ENCODE assay signal across 25 mouse cellular contexts in genomic region chr4:124639715-124640114, GRCm38 (mm10). TPM values are rescaled to one million over a fixed set of nuclear protein-coding genes. Genes with fewer than 3 reads are reported as not detected.
DNase-seq lines count a peak whose midpoint lies in the region; ATAC-seq and TF ChIP-seq lines count a peak whose summit lies in the region.
"Had no signal": no experiment of that assay in that cellular context is flagged by ENCODE, and none has a peak within 500 bp of the region (broad histone marks: within the 10 kb centered on the region; RNA-seq: fewer than 3 reads in every experiment).

No protein-coding gene starts in this region.

- 0 out of 2 replicates have a peak overlapping the region, but pooled peaks have one; percentile 1 for H3K4me2 ChIP-seq in forebrain, embryonic 12.5 days
- no peak overlapping the region for H3K4me2 ChIP-seq in forebrain, embryonic 11.5 days (ENCODE audit: low read depth, low read length, severe bottlenecking)
- peak overlapping the region; percentile 53 for H3K4me2 ChIP-seq in heart, embryonic 15.5 days
- H3K4me2 ChIP-seq in midbrain, embryonic 13.5 days (replicated peaks) = peak overlapping the region; percentile 39
- H3K4me2 ChIP-seq in hindbrain, embryonic 16.5 days (ENCODE audit: low read length) = 0 out of 2 replicates have a peak overlapping the region, but pooled peaks have one; percentile 16
- H3K4me2 ChIP-seq: limb, embryonic 12.5 days; stomach, embryonic 15.5 days had no signal

- no peak overlapping the region for H3K4me3 ChIP-seq in forebrain, embryonic 12.5 days (replicated peaks)
- H3K4me3 ChIP-seq in forebrain, embryonic 11.5 days (ENCODE audit: low read depth, low read length) = no peak overlapping the region
- H3K4me3 ChIP-seq in heart, embryonic 15.5 days = 0 out of 2 replicates have a peak overlapping the region, but pooled peaks have one; percentile 21
- H3K4me3 ChIP-seq in midbrain, embryonic 13.5 days (replicated peaks) = no peak overlapping the region
- no peak overlapping the region for H3K4me3 ChIP-seq in midbrain, embryonic 10.5 days
- no peak overlapping the region for H3K4me3 ChIP-seq in hindbrain, embryonic 16.5 days (ENCODE audit: low read length)
- no peak overlapping the region for H3K4me3 ChIP-seq in left cerebral cortex, adult 2 months
- H3K4me3 ChIP-seq: limb, embryonic 12.5 days; stomach, embryonic 15.5 days had no signal

- no peak overlapping the region for H3K9ac ChIP-seq in forebrain, embryonic 12.5 days
- H3K9ac ChIP-seq in forebrain, embryonic 11.5 days (ENCODE audit: low read length) = no peak overlapping the region
- H3K9ac ChIP-seq in heart, embryonic 15.5 days = 0 out of 2 replicates have a peak overlapping the region, but pooled peaks have one; percentile 28
- 0 out of 2 replicates have a peak overlapping the region, but pooled peaks have one; percentile 6 for H3K9ac ChIP-seq in midbrain, embryonic 13.5 days (replicated peaks)
- H3K9ac ChIP-seq in hindbrain, embryonic 16.5 days (ENCODE audit: low read depth, low read length) = no peak overlapping the region
- H3K9ac ChIP-seq: limb, embryonic 12.5 days; liver, embryonic 14.5 days; stomach, embryonic 15.5 days had no signal

- H3K27me3 ChIP-seq in forebrain, embryonic 12.5 days = peaks cover 41% of the 10 kb centered on the region
- H3K27me3 ChIP-seq in forebrain, embryonic 11.5 days (ENCODE audit: control insufficient read depth, insufficient read depth, low read length) = peaks cover 2% of the 10 kb centered on the region
- H3K27me3 ChIP-seq in heart, embryonic 15.5 days = peaks cover 36% of the 10 kb centered on the region
- 0 out of 2 replicates have a peak, but pooled peaks cover 7% of the 10 kb centered on the region for H3K27me3 ChIP-seq in midbrain, embryonic 13.5 days
- H3K27me3 ChIP-seq in midbrain, embryonic 10.5 days (ENCODE audit: low read depth, poor library complexity, severe bottlenecking) = peaks cover 46% of the 10 kb centered on the region
- H3K27me3 ChIP-seq in hindbrain, embryonic 16.5 days (replicated peaks; ENCODE audit: control insufficient read depth, insufficient read depth, low read length) = peaks cover 8% of the 10 kb centered on the region

- intact Hi-C loops in left cerebral cortex, adult 2 months (cut with DNase I) = no loop called here

- WGBS in forebrain, embryonic 12.5 days = 33% methylated on average over 12 of the region's 12 CpGs
- WGBS in forebrain, embryonic 11.5 days = 33% methylated on average over 12 of the region's 12 CpGs
- 13% methylated on average over 12 of the region's 12 CpGs for WGBS in heart, embryonic 15.5 days
- 27% methylated on average over 12 of the region's 12 CpGs for WGBS in midbrain, embryonic 13.5 days
- WGBS in midbrain, embryonic 10.5 days = 33% methylated on average over 12 of the region's 12 CpGs
- WGBS in hindbrain, embryonic 16.5 days = 23% methylated on average over 11 of the region's 12 CpGs

- H3K4me1 ChIP-seq in forebrain, embryonic 12.5 days = peaks cover 8% of the 10 kb centered on the region
- H3K4me1 ChIP-seq in forebrain, embryonic 11.5 days (replicated peaks; ENCODE audit: control insufficient read depth, insufficient read depth, low read length) = no peaks in the 10 kb centered on the region; the same call in 1 of the 2 replicates
- peaks cover 21% of the 10 kb centered on the region for H3K4me1 ChIP-seq in heart, embryonic 15.5 days (replicated peaks)
- peaks cover 17% of the 10 kb centered on the region for H3K4me1 ChIP-seq in midbrain, embryonic 13.5 days (replicated peaks)
- peaks cover 20% of the 10 kb centered on the region for H3K4me1 ChIP-seq in midbrain, embryonic 10.5 days
- no peaks in the 10 kb centered on the region for H3K4me1 ChIP-seq in hindbrain, embryonic 16.5 days (ENCODE audit: control insufficient read depth, insufficient read depth, low read depth, low read length)
- H3K4me1 ChIP-seq: limb, embryonic 12.5 days; stomach, embryonic 15.5 days had no signal

- TF ChIP-seq CTCF in left cerebral cortex, adult 2 months (IDR thresholded peaks at IDR 0.05) = no peak

- ATAC-seq in forebrain, embryonic 12.5 days (ENCODE audit: low FRiP score) = no peak
- no peak for ATAC-seq in forebrain, embryonic 11.5 days (replicated peaks; ENCODE audit: low FRiP score)
- ATAC-seq in heart, embryonic 15.5 days (replicated peaks; ENCODE audit: insufficient number of reproducible peaks, insufficient read depth, low FRiP score, low read depth) = no peak
- peak; percentile 49 for ATAC-seq in midbrain, embryonic 13.5 days
- ATAC-seq in hindbrain, embryonic 16.5 days = no peak
- ATAC-seq: activated CD4-positive, CD25-positive, alpha-beta regulatory T cell, adult 4 months; CD4-positive, CD25-positive, alpha-beta regulatory T cell, adult 4 months; lung, postnatal 0 days had no signal

- no peak for DNase-seq in forebrain, embryonic 11.5 days (ENCODE audit: low spot score)
- no peak for DNase-seq in heart, postnatal 4 days
- DNase-seq in midbrain, embryonic 10.5 days (ENCODE audit: low spot score) = no peak
- DNase-seq in left cerebral cortex, adult 2 months (ENCODE audit: extremely low spot score in 1 of 2, low spot score in 2 of 2) = no peak
- DNase-seq: adrenal gland, postnatal 14 days; cerebellum, adult 11-12 months; cerebellum, postnatal 25 days; gastrocnemius, postnatal 10 days; kidney, adult 11 months; kidney, postnatal 10 days; right cerebral cortex, postnatal 14 days had no signal

- H3K27ac ChIP-seq in forebrain, embryonic 12.5 days = no peak overlapping the region
- H3K27ac ChIP-seq in forebrain, embryonic 11.5 days (ENCODE audit: low read depth, low read length) = no peak overlapping the region
- no peak overlapping the region for H3K27ac ChIP-seq in heart, embryonic 15.5 days
- H3K27ac ChIP-seq in midbrain, embryonic 13.5 days = no peak overlapping the region
- H3K27ac ChIP-seq in midbrain, embryonic 10.5 days (replicated peaks) = no peak overlapping the region
- no peak overlapping the region for H3K27ac ChIP-seq in hindbrain, embryonic 16.5 days (ENCODE audit: low read depth, low read length)
- H3K27ac ChIP-seq in left cerebral cortex, adult 2 months = no peak overlapping the region
- H3K27ac ChIP-seq: limb, embryonic 12.5 days; liver, embryonic 14.5 days; stomach, embryonic 15.5 days had no signal

- H3K36me3 ChIP-seq in forebrain, embryonic 12.5 days (replicated peaks) = no peaks in the 10 kb centered on the region
- no peaks in the 10 kb centered on the region for H3K36me3 ChIP-seq in forebrain, embryonic 11.5 days (ENCODE audit: control insufficient read depth, insufficient read depth, low read length)
- H3K36me3 ChIP-seq in heart, embryonic 15.5 days = no peaks in the 10 kb centered on the region
- H3K36me3 ChIP-seq in midbrain, embryonic 13.5 days = no peaks in the 10 kb centered on the region
- H3K36me3 ChIP-seq in midbrain, embryonic 10.5 days = no peaks in the 10 kb centered on the region
- no peaks in the 10 kb centered on the region for H3K36me3 ChIP-seq in hindbrain, embryonic 16.5 days (ENCODE audit: control insufficient read depth, insufficient read depth, low read length)
- H3K36me3 ChIP-seq: limb, embryonic 12.5 days; stomach, embryonic 15.5 days had no signal

- H3K9me3 ChIP-seq in forebrain, embryonic 12.5 days = no peaks in the 10 kb centered on the region
- H3K9me3 ChIP-seq in forebrain, embryonic 11.5 days (ENCODE audit: control insufficient read depth, low read length) = no peaks in the 10 kb centered on the region
- H3K9me3 ChIP-seq in heart, embryonic 15.5 days (replicated peaks) = no peaks in the 10 kb centered on the region
- no peaks in the 10 kb centered on the region for H3K9me3 ChIP-seq in midbrain, embryonic 13.5 days
- no peaks in the 10 kb centered on the region for H3K9me3 ChIP-seq in midbrain, embryonic 10.5 days (replicated peaks)
- no peaks in the 10 kb centered on the region for H3K9me3 ChIP-seq in hindbrain, embryonic 16.5 days (ENCODE audit: control insufficient read depth, low read length)
- H3K9me3 ChIP-seq: limb, embryonic 12.5 days; stomach, embryonic 15.5 days had no signal

RNA-seq across cellular contexts. Expression of gene Pou3f1, which starts 16.9 kb away (rescaled TPM):
- 16.0 and 21.6 TPM in 2 replicates for polyA plus RNA-seq in forebrain, embryonic 12.5 days (2016; fragmentation: Nextera tagmentation; extraction: Ambion mirVana)
- polyA plus RNA-seq in forebrain, embryonic 11.5 days (2014; fragmentation: Nextera tagmentation; extraction: Ambion mirVana) = 8.6 and 11.7 TPM in 2 replicates
- polyA plus RNA-seq in heart, embryonic 15.5 days (2015; fragmentation: Nextera tagmentation; extraction: Ambion mirVana) = 0.14 and 0.15 TPM in 2 replicates
- under 1 TPM; 0.16 to 0.24 TPM for total RNA-seq in heart, postnatal 4 days (2021)
- polyA plus RNA-seq in midbrain, embryonic 13.5 days (2015; fragmentation: Nextera tagmentation; extraction: Ambion mirVana) = 14.2 and 19.3 TPM in 2 replicates
- polyA plus RNA-seq in midbrain, embryonic 10.5 days (2016; fragmentation: Nextera tagmentation; extraction: Ambion mirVana) = 13.8 and 18.2 TPM in 2 replicates
- polyA plus RNA-seq in hindbrain, embryonic 16.5 days (2015; fragmentation: Nextera tagmentation; extraction: Ambion mirVana) = 3.0 and 6.7 TPM in 2 replicates
- total RNA-seq in left cerebral cortex, adult 2 months (2021) = 10 to 100 TPM; 16.9 to 18.8 TPM
- total RNA-seq: megakaryocyte progenitor cell, adult 5-6 weeks had no signal
- polyA plus RNA-seq: activated CD4-positive, CD25-positive, alpha-beta regulatory T cell, adult 4 months; CD4-positive, CD25-positive, alpha-beta regulatory T cell, adult 4 months had no signal

RNA-seq across cellular contexts. Expression of gene 3100002H09Rik, which starts 29.1 kb away (rescaled TPM):
- 0.47 and 0.74 TPM in 2 replicates for polyA plus RNA-seq in forebrain, embryonic 12.5 days (2016; fragmentation: Nextera tagmentation; extraction: Ambion mirVana)
- 0.67 TPM in 1 of 2 replicates, not detected in the other for polyA plus RNA-seq in forebrain, embryonic 11.5 days (2014; fragmentation: Nextera tagmentation; extraction: Ambion mirVana)
- 0.14 TPM in 1 of 2 replicates, not detected in the other for polyA plus RNA-seq in heart, embryonic 15.5 days (2015; fragmentation: Nextera tagmentation; extraction: Ambion mirVana)
- total RNA-seq in heart, postnatal 4 days (2021) = not detected
- polyA plus RNA-seq in midbrain, embryonic 13.5 days (2015; fragmentation: Nextera tagmentation; extraction: Ambion mirVana) = 0.79 and 1.1 TPM in 2 replicates
- 0.73 and 1.9 TPM in 2 replicates for polyA plus RNA-seq in midbrain, embryonic 10.5 days (2016; fragmentation: Nextera tagmentation; extraction: Ambion mirVana)
- 0.36 and 0.49 TPM in 2 replicates for polyA plus RNA-seq in hindbrain, embryonic 16.5 days (2015; fragmentation: Nextera tagmentation; extraction: Ambion mirVana)
- total RNA-seq in left cerebral cortex, adult 2 months (2021) = under 1 TPM in 1 of 2 experiments, not detected in 1; 0.70 TPM
- total RNA-seq: adrenal gland, postnatal 14 days; gastrocnemius, postnatal 10 days; heart, postnatal 25 days; megakaryocyte progenitor cell, adult 5-6 weeks had no signal
- polyA plus RNA-seq: activated CD4-positive, CD25-positive, alpha-beta regulatory T cell, adult 4 months; CD4-positive, CD25-positive, alpha-beta regulatory T cell, adult 4 months; limb, embryonic 12.5 days; liver, embryonic 14.5 days; lung, postnatal 0 days; spleen, adult 2 months; stomach, embryonic 15.5 days; thymus, postnatal 0 days had no signal

RNA-seq across cellular contexts. Expression of gene Utp11, which starts 53.7 kb away (rescaled TPM):
- 63.8 and 64.0 TPM in 2 replicates for polyA plus RNA-seq in forebrain, embryonic 12.5 days (2016; fragmentation: Nextera tagmentation; extraction: Ambion mirVana)
- polyA plus RNA-seq in forebrain, embryonic 11.5 days (2014; fragmentation: Nextera tagmentation; extraction: Ambion mirVana) = 55.3 and 63.2 TPM in 2 replicates
- polyA plus RNA-seq in heart, embryonic 15.5 days (2015; fragmentation: Nextera tagmentation; extraction: Ambion mirVana) = 42.6 and 47.5 TPM in 2 replicates
- total RNA-seq in heart, postnatal 4 days (2021) = 10 to 100 TPM; 17.3 to 18.7 TPM
- polyA plus RNA-seq in midbrain, embryonic 13.5 days (2015; fragmentation: Nextera tagmentation; extraction: Ambion mirVana) = 48.3 and 51.1 TPM in 2 replicates
- polyA plus RNA-seq in midbrain, embryonic 10.5 days (2016; fragmentation: Nextera tagmentation; extraction: Ambion mirVana) = 63.6 and 68.0 TPM in 2 replicates
- 37.9 TPM in 2 replicates for polyA plus RNA-seq in hindbrain, embryonic 16.5 days (2015; fragmentation: Nextera tagmentation; extraction: Ambion mirVana)
- 10 to 100 TPM; 13.3 to 15.7 TPM for total RNA-seq in left cerebral cortex, adult 2 months (2021)

Comparison
In these comparisons a context has a peak if more than half of its experiments do, and no peak if none do; other contexts are left out.
1. H3K9ac ChIP-seq: peak in heart, embryonic 15.5 days (single experiment) and midbrain, embryonic 13.5 days (single experiment); none in forebrain, embryonic 12.5 days (single experiment), forebrain, embryonic 11.5 days (single experiment) and hindbrain, embryonic 16.5 days (single experiment).